Mouse (Mus musculus) liver, embryonic 14.5 days (tissue): ENCODE results near the gene Tcn2.
A peak's percentile ranks its signal among the peaks of the same experiment; 100 is the strongest.

Experiments
- CTCF ChIP-seq: IDR thresholded peaks from 2 replicates; pipeline ENCODE4 v1.5.1; 2016; ENCODE audit warnings: antibody characterized with exemption, low read depth, control low read depth
- EP300 ChIP-seq: IDR thresholded peaks from 2 replicates; pipeline ENCODE4 v1.6.1; 2016; ENCODE audit warnings: antibody characterized with exemption, low read depth

GRCm38 (mm10) chr11:3969837-3970236, 37.9 kb upstream of the Tcn2 start:
- TF ChIP-seq CTCF (0 out of 2 replicates have a peak, but pooled peaks have one; percentile 21), EP300 (no peak)
